Mouse (Mus musculus) splenic B cell, adult 2 months (primary cell): ENCODE measurements around the gene Adam15.

ENCODE experiments used
- DNase-seq: peaks from one replicate; pipeline ENCODE4 v3.0.0-alpha.2; 2011; ENCODE audit warnings: low read depth, low spot score
- H3K27me3 ChIP-seq: 2 replicates; pipeline ENCODE4 v1.6.1; 2012; ENCODE audit warnings: mild to moderate bottlenecking, low read length, moderate library complexity, mixed read lengths; ENCODE audit not compliant: control insufficient read depth, poor library complexity, insufficient read depth, severe bottlenecking
- H3K36me3 ChIP-seq: 2 replicates; pipeline ENCODE4 v1.6.1; 2012; ENCODE audit warnings: mild to moderate bottlenecking, low read length, moderate library complexity, mixed read lengths; ENCODE audit not compliant: control insufficient read depth, poor library complexity, insufficient read depth, severe bottlenecking

Gene Adam15

GRCm38 (mm10) chr3:89388134-89388881 is 38.5 kb upstream of the Adam15 start:
- Histone ChIP-seq H3K36me3 (no peaks in the 10 kb centered on the region; the same call in 1 of the 2 replicates), H3K27me3 (no peaks in the 10 kb centered on the region)
- no peak for DNase-seq

DNA sequence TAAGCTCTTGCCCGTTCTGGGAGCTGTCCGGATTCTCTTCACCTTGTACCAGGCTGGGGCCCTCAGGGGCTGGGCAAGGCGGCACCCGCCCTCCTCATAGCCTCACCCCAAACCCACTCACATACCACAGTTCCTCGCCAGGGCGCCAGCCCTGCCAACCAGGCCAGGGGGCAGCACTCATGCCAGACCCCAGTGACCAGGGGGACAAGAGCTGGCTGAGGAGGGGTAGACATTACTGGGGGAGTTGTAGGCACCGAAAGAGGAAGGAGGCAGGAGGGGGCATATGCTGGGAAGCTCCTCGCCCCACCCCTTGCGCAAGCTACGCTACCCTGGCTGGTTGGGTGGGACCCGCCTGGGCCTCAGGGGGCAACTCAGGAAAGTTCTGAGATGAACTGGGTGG is 37.8 kb upstream of the Adam15 start:
- H3K27me3 ChIP-seq: no peaks in the 10 kb centered on the region
- no peak for DNase-seq
- no peaks in the 10 kb centered on the region; the same call in 1 of the 2 replicates for H3K36me3 ChIP-seq

DNA sequence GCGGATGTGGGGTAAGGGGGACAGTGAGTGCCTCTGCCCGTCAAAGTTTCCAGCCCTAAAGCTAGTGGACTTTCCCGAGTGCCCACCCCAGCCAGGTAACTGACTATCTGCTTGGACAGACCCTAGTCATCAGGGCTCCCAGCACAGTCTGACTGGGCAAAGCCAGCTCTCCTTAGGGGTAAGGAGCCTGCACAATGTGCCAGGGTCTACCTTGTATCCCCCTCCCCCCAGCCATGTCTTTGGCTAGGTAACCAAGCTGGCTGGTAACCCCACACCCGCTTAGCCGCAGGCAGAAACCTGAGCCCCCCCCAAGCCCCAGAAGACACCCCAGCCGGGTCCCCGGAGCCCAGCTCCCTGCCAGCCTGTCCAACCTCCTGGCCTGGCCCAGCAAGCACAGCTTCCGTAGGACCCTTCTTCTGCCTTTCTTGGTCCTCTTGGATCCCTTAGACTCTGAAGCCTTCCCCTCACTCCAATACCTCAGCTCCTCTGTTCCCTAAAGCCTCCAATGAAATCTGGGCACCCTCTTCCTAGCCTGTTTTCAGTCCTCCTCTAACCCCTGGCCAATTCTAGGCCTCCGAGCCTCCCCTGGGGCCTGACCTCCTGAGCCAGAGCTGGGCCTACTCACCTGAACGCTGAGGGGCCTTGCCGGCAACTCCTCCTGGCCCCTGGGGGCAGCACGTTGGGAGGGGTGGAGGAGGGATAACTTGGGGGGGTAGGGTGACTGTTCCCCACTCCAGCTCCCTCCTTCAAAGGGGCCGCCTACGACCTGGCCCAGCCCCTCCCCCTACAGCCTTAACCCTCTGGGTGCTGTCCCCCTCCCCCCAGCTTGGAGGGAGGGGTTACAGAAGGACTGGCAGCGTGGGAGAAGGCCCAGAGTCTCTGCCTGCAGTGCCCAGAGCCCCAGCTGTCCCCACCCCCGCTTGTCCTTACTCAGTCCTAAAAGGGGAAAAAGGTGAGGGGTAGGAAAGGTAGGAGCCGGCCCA is 36.9 kb upstream of the Adam15 start:
- no peaks in the 10 kb centered on the region; the same call in 1 of the 2 replicates for H3K36me3 ChIP-seq
- no peak for DNase-seq
- no peaks in the 10 kb centered on the region for H3K27me3 ChIP-seq

GRCm38 (mm10) chr3:89385451-89385850 is 35.7 kb upstream of the Adam15 start:
- no peak for DNase-seq
- peaks cover under 1% of the 10 kb centered on the region; the same call in 1 of the 2 replicates for H3K36me3 ChIP-seq
- no peaks in the 10 kb centered on the region for H3K27me3 ChIP-seq

- no peaks in the 10 kb centered on the region for H3K27me3 ChIP-seq
- peaks cover 2% of the 10 kb centered on the region; the same call in 1 of the 2 replicates for H3K36me3 ChIP-seq
- no peak for DNase-seq
These were observed 34.7 kb upstream of the Adam15 start for GRCm38 (mm10) chr3:89384331-89385076.

DNA sequence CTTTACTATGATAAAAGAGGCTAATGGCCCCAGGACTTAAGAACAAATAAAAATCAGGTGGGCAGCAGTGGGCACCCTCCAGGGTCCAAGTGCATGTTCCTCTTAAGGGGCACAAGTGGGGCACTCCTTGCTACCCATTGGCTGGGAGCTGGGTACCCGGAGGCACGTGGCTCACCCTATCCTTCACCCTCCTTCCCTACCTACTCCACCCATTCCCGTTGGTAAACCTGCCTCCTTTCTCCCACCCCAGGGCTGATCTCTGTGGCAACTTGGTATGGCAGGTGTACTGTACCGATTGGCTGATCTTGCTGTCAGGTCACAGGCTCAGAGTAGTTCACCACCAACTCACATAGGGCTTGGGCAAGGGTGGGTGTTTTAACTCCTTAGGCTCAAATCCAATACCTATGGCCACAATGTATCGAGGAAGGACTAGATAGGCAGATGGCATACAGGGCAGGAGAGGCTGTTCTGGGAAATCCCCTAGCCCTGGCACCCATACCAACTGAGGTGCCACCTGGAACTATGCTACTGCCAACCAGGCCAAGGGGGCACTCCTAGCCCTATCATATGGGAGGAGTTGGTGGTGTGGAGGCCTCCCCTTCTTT is 34.0 kb upstream of the Adam15 start:
- no peak for DNase-seq
- Histone ChIP-seq H3K27me3 (no peaks in the 10 kb centered on the region), H3K36me3 (peaks cover 2% of the 10 kb centered on the region; the same call in 1 of the 2 replicates)

GRCm38 (mm10) chr3:89382950-89383349 is 33.2 kb upstream of the Adam15 start:
- DNase-seq: no peak

GRCm38 (mm10) chr3:89382033-89382882 is 32.5 kb upstream of the Adam15 start:
- Histone ChIP-seq H3K27me3 (no peaks in the 10 kb centered on the region), H3K36me3 (peaks cover 2% of the 10 kb centered on the region; the same call in 1 of the 2 replicates)
- DNase-seq: no peak

More at GRCm38 (mm10) chr3:89382950-89383349, 33.2 kb upstream of the Adam15 start:
- Histone ChIP-seq H3K36me3 (peaks cover 2% of the 10 kb centered on the region; the same call in 1 of the 2 replicates), H3K27me3 (no peaks in the 10 kb centered on the region)

DNA sequence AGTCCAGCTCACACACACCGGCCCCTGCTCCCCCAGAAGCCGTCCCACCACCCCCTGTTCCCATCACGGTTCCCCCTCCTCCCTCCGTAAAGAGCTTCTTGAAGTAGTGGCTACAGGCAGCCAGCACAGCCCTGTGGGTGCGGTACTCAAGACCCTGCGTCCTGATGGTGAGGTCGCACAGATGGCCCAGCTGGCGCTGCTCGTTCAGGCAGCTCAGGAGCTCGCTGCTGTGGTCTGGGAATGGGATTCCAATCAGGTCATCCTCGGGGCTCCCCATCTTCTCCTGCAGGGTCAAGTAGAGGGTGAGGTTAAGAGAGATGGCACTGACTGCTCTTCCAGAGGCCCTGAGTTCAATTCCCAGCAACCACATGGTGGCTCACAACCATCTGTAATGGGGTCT is 31.4 kb upstream of the Adam15 start:
- Histone ChIP-seq H3K27me3 (no peaks in the 10 kb centered on the region), H3K36me3 (peaks cover 2% of the 10 kb centered on the region)
- DNase-seq: no peak

DNA sequence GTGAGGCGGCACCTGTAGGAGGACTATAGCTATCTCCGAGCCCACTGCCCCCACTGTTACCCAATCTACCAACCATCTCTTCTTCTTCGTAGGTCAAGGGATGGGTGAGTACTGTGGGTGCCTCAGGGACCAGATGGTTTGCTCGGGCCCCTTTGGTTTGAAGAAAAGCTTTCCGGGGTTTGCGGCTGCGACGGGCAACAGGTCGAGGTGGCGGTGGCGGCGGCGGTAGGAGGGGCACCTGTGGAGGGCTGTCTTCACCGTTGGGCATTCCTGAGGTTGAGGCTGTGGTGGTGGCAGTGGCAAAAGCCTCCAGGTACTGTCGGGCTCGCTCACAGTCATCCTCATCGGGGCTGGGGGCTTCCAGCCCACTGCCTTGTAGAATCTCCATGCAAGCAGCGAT is 30.9 kb upstream of the Adam15 start:
- no peak for DNase-seq
- Histone ChIP-seq H3K36me3 (peaks cover 2% of the 10 kb centered on the region), H3K27me3 (no peaks in the 10 kb centered on the region)

DNA sequence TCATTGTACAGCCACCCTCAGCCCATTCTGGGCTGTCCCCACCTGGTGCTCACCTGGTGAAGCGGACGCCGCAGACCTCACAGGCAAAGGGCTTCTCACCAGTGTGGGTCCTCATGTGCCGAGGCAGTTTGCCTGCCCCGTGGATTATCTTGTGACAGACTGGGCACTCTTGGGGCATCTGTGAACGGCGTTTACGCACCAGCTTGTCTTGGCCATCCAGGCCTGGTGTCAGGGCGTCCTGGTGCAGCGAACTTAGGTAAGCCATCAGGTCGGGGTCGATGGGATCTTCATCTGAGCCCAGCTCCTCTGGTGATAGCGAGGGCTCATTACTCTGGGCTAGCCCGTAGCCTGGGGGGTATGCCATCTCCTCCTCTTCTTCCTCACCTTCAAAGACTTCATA is 30.5 kb upstream of the Adam15 start:
- Histone ChIP-seq H3K27me3 (no peaks in the 10 kb centered on the region), H3K36me3 (peaks cover 2% of the 10 kb centered on the region)
- no peak for DNase-seq

DNA sequence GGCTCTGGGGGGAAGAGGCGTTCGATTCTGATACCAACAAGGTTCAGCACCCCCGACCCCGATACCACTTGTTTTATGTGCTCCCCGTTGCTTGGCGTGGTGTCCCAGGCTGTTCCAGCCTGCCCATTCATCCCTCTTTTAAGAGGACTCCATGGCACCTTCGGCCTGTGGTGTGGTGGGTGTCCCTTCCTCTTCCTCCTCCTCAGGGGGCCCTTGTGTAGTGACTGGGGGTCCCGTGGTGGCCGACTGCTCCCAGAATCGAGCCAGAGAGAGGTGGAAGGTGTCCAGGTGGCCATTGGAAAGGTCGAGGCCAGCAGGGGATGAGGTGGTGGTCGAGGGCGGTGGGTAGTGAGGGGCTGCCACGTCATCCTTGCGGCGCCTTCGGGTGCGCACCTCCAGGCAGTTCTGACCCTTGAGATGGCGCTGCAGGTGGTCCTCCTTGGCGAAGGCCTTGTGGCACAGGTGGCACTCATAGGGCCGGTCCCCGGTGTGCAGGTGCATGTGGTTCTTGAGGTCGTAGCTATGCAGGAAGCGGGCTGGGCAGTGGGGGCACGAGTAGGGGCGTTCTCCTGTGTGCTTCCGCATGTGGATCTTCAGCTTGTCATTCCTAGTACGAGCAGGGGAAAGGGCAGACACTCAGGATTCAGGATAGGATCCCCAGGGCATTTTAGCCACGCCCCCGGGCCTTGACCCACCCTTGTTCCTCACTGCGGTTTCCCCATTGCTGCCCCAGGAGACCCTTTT is 29.8 kb upstream of the Adam15 start:
- peak; percentile 47 for DNase-seq
- peaks cover 2% of the 10 kb centered on the region for H3K36me3 ChIP-seq
- no peaks in the 10 kb centered on the region for H3K27me3 ChIP-seq
